8 mouse cellular contexts compared by ENCODE assay signal in the genomic region with DNA sequence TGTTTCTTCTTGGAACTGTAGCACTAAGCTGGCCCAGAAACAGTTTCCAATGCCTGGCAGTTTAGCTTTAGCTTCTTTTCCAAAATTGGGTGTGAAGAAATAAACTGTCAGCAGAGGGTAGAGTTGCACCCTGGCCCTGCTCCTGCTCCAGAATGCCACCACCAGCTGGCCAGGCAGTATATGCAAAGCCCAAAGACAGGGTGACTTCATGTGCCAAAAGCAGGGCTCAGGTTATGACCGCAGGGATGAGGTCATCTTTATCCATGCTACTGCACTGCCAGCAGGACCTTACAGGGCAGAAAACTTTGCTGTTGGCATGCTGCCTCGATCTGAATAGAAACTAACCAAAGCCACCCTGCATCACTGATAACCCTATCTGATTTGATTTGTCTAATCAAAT.
DNase-seq lines count a peak whose midpoint lies in the region; ATAC-seq and TF ChIP-seq lines count a peak whose summit lies in the region.
"Had no signal": no experiment of that assay in that cellular context is flagged by ENCODE, and none has a peak within 500 bp of the region (broad histone marks: within the 10 kb centered on the region; RNA-seq: fewer than 3 reads in every experiment).

No protein-coding gene starts in this region.

- H3K27me3 ChIP-seq in cerebellum, adult 2 months (ENCODE audit: control insufficient read depth, insufficient read depth, low read length), result no peaks in the 10 kb centered on the region
- H3K27me3 ChIP-seq in heart, embryonic 11.5 days (ENCODE audit: control insufficient read depth, insufficient read depth, low read length), result no peaks in the 10 kb centered on the region
- H3K27me3 ChIP-seq in neural tube, embryonic 15.5 days (replicated peaks), result no peaks in the 10 kb centered on the region
- no peaks in the 10 kb centered on the region for H3K27me3 ChIP-seq in forebrain, postnatal 0 days (ENCODE audit: insufficient read depth, low read length)
- H3K27me3 ChIP-seq: lung, embryonic 15.5 days had no signal

- no peak overlapping the region for H3K4me2 ChIP-seq in heart, embryonic 11.5 days
- no peak overlapping the region for H3K4me2 ChIP-seq in neural tube, embryonic 15.5 days
- no peak overlapping the region for H3K4me2 ChIP-seq in forebrain, postnatal 0 days (ENCODE audit: low read depth)
- H3K4me2 ChIP-seq: lung, embryonic 15.5 days had no signal

- no peak for TF ChIP-seq POLR2A in cerebellum, adult 2 months (IDR thresholded peaks at IDR 0.05; ENCODE audit: borderline replicate concordance, insufficient read depth, low read length)

- DNase-seq in testis, postnatal 10 days (ENCODE audit: low spot score), result peak; percentile 30
- DNase-seq in testis, postnatal 14 days (ENCODE audit: low spot score), result no peak
- DNase-seq in cerebellum, adult 2 months, result peak; percentile 62 to 79
- no peak for DNase-seq in forebrain, postnatal 0 days
- DNase-seq in kidney, postnatal 25 days, result no peak

- 24% methylated on average over 2 of the region's 2 CpGs for WGBS in cerebellum, adult 2 months
- WGBS in heart, embryonic 11.5 days (ENCODE audit: insufficient replicate concordance), result 47% methylated on average over 2 of the region's 2 CpGs
- 87% methylated on average over 2 of the region's 2 CpGs for WGBS in neural tube, embryonic 15.5 days
- WGBS in forebrain, postnatal 0 days, result 78% methylated on average over 2 of the region's 2 CpGs

- peaks cover 13% of the 10 kb centered on the region for H3K4me1 ChIP-seq in cerebellum, adult 2 months (ENCODE audit: control insufficient read depth, insufficient read depth, low read length)
- H3K4me1 ChIP-seq in heart, embryonic 11.5 days (ENCODE audit: control insufficient read depth, insufficient read depth, low read length), result peaks cover 15% of the 10 kb centered on the region
- H3K4me1 ChIP-seq in neural tube, embryonic 15.5 days, result no peaks in the 10 kb centered on the region
- H3K4me1 ChIP-seq in forebrain, postnatal 0 days (ENCODE audit: insufficient read depth), result no peaks in the 10 kb centered on the region
- H3K4me1 ChIP-seq: lung, embryonic 15.5 days had no signal

- no peak overlapping the region for H3K4me3 ChIP-seq in cerebellum, adult 2 months (replicated peaks; ENCODE audit: insufficient read depth, low read depth, low read length)
- H3K4me3 ChIP-seq in heart, embryonic 11.5 days (ENCODE audit: low read depth, low read length), result no peak overlapping the region
- H3K4me3 ChIP-seq in neural tube, embryonic 15.5 days (replicated peaks), result no peak overlapping the region
- H3K4me3 ChIP-seq in forebrain, postnatal 0 days (ENCODE audit: low read depth, low read length), result no peak overlapping the region
- H3K4me3 ChIP-seq: lung, embryonic 15.5 days had no signal

- no peak overlapping the region for H3K9ac ChIP-seq in heart, embryonic 11.5 days (ENCODE audit: low read depth, low read length)
- no peak overlapping the region for H3K9ac ChIP-seq in neural tube, embryonic 15.5 days (replicated peaks)
- H3K9ac ChIP-seq in forebrain, postnatal 0 days, result no peak overlapping the region
- H3K9ac ChIP-seq: lung, embryonic 15.5 days had no signal

- TF ChIP-seq CTCF in cerebellum, adult 2 months (IDR thresholded peaks at IDR 0.05; ENCODE audit: borderline replicate concordance, insufficient read depth, low read depth, low read length), result peak; percentile 51; the same call in 1 of the 2 replicates
- TF ChIP-seq CTCF in forebrain, postnatal 0 days (IDR thresholded peaks at IDR 0.05; ENCODE audit: low read depth), result no peak

- H3K9me3 ChIP-seq in heart, embryonic 11.5 days (replicated peaks; ENCODE audit: control insufficient read depth, low read length), result no peaks in the 10 kb centered on the region
- H3K9me3 ChIP-seq in neural tube, embryonic 15.5 days (replicated peaks), result no peaks in the 10 kb centered on the region
- H3K9me3 ChIP-seq in forebrain, postnatal 0 days (ENCODE audit: low read length), result no peaks in the 10 kb centered on the region
- H3K9me3 ChIP-seq: lung, embryonic 15.5 days had no signal

- H3K36me3 ChIP-seq in heart, embryonic 11.5 days (ENCODE audit: control insufficient read depth, insufficient read depth, low read length), result no peaks in the 10 kb centered on the region
- peaks cover 5% of the 10 kb centered on the region; the same call in 1 of the 2 replicates for H3K36me3 ChIP-seq in neural tube, embryonic 15.5 days
- peaks cover 3% of the 10 kb centered on the region; the same call in 1 of the 2 replicates for H3K36me3 ChIP-seq in forebrain, postnatal 0 days (ENCODE audit: insufficient read depth)
- H3K36me3 ChIP-seq: lung, embryonic 15.5 days had no signal

- H3K27ac ChIP-seq in cerebellum, adult 2 months (ENCODE audit: insufficient read depth, low read length), result peak overlapping the region; percentile 2
- peak overlapping the region; percentile 81; the same call in 1 of the 2 replicates for H3K27ac ChIP-seq in heart, embryonic 11.5 days (ENCODE audit: low read depth, low read length)
- H3K27ac ChIP-seq in neural tube, embryonic 15.5 days (replicated peaks), result no peak overlapping the region
- H3K27ac ChIP-seq in forebrain, postnatal 0 days (ENCODE audit: low read depth, low read length), result no peak overlapping the region
- H3K27ac ChIP-seq: lung, embryonic 15.5 days had no signal

- ATAC-seq in heart, embryonic 11.5 days (replicated peaks; ENCODE audit: insufficient number of reproducible peaks, low FRiP score, low TSS enrichment), result no peak
- no peak for ATAC-seq in neural tube, embryonic 15.5 days (ENCODE audit: low FRiP score)
- no peak for ATAC-seq in forebrain, postnatal 0 days

Comparison
In these comparisons a context has a peak if more than half of its experiments do, and no peak if none do; other contexts are left out.
1. DNase-seq: peak in testis, postnatal 10 days (single experiment) and cerebellum, adult 2 months (2 of 2); none in testis, postnatal 14 days (single experiment), forebrain, postnatal 0 days (single experiment) and kidney, postnatal 25 days (0 of 2).
2. H3K27ac ChIP-seq: peak in cerebellum, adult 2 months (single experiment) and heart, embryonic 11.5 days (single experiment); none in neural tube, embryonic 15.5 days (single experiment) and forebrain, postnatal 0 days (single experiment).